Comparison of ENCODE assay signal across 19 mouse cellular contexts in the genomic region with DNA sequence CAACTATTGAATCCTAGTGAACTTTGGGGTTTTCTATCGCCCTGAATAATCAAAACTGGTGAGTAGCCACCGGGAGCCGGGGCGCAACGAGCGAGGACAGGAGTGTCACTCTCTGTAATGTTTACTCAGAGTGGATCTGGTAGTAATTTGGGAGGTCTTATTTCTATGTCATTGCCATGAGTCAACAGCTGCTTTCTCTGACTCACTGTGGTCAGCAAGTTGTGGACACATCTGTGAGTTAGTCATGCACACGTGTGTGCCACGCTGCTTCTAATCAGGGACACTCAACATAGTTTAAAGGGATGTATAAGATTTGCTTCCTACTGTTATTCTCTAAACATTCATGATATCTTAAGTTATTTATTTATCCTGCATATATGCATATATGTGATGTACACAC.
DNase-seq lines count a peak whose midpoint lies in the region; ATAC-seq and TF ChIP-seq lines count a peak whose summit lies in the region.
"Had no signal": no experiment of that assay in that cellular context is flagged by ENCODE, and none has a peak within 500 bp of the region (broad histone marks: within the 10 kb centered on the region; RNA-seq: fewer than 3 reads in every experiment).

No protein-coding gene starts in this region.

- peak; percentile 47 for ATAC-seq in Patski
- ATAC-seq: forebrain, embryonic 16.5 days; hindbrain, postnatal 0 days; intestine, postnatal 0 days; liver, postnatal 0 days had no signal

- CTCF ChIA-PET in Patski (lab: Charles Lee) = no interaction called here

- H3K4me3 ChIP-seq in gastrocnemius, adult 2 months = no peak overlapping the region
- H3K4me3 ChIP-seq in macrophage (ENCODE audit: inconsistent target) = no peak overlapping the region
- H3K4me3 ChIP-seq: embryonic facial prominence, embryonic 12.5 days; limb, embryonic 10.5 days; megakaryocyte, embryonic 14.5 days; stomach, embryonic 15.5 days had no signal

- no peaks in the 10 kb centered on the region for H3K36me3 ChIP-seq in macrophage (ENCODE audit: inconsistent target)
- H3K36me3 ChIP-seq: embryonic facial prominence, embryonic 12.5 days; limb, embryonic 10.5 days had no signal

- TF ChIP-seq CTCF in gastrocnemius, adult 2 months (IDR thresholded peaks at IDR 0.05) = no peak
- no peak for TF ChIP-seq CTCF in Patski (IDR thresholded peaks at IDR 0.05)

- no peak for DNase-seq in gastrocnemius, adult 2 months
- DNase-seq in gastrocnemius, postnatal 14 days = no peak
- DNase-seq in 416B (ENCODE audit: low read depth) (peak; percentile 95), Patski (ENCODE audit: low read depth, low spot score) (no peak)
- DNase-seq in right cerebral cortex, postnatal 36 days (ENCODE audit: low spot score in 2 of 2) = no peak
- no peak for DNase-seq in spleen, postnatal 10 days (ENCODE audit: low spot score in 2 of 2)
- DNase-seq: cerebellum, adult 9-11 months; liver, postnatal 0 days; lung, postnatal 10 days; midbrain, embryonic 14.5 days; thymus, adult 18-20 months had no signal

- in situ Hi-C loops in Patski (cut with MboI; ENCODE audit: low pct_unique_long_range_greater_than_20kb) = no loop called here

- H3K27me3 ChIP-seq in Patski = no peaks in the 10 kb centered on the region
- H3K27me3 ChIP-seq: embryonic facial prominence, embryonic 12.5 days; megakaryocyte, embryonic 14.5 days; stomach, embryonic 15.5 days had no signal

- peak overlapping the region; percentile 84 for H3K27ac ChIP-seq in gastrocnemius, adult 2 months
- peak overlapping the region; percentile 31 for H3K27ac ChIP-seq in macrophage
- H3K27ac ChIP-seq: hindbrain, postnatal 0 days; stomach, embryonic 15.5 days had no signal

- no peaks in the 10 kb centered on the region for H3K79me2 ChIP-seq in macrophage (ENCODE audit: inconsistent target)

- intact Hi-C loops in gastrocnemius, adult 2 months (cut with DNase I) = loop anchor here (5.0 kb wide), 2 partner anchors 96 to 121 kb away; a partner anchor contains a TSS
- intact Hi-C loops in gastrocnemius, postnatal 14 days (cut with DNase I; ENCODE audit: low total_unique reads) = no loop called here

- POLR2A ChIA-PET in Patski (lab: Charles Lee) = no interaction called here

- WGBS in macrophage (ENCODE audit: missing documents) = 79% methylated on average over 7 of the region's 8 CpGs
